9 mouse cellular contexts compared by ENCODE assay signal in genomic region chr19:26761257-26761656, GRCm38 (mm10).
"Had no signal": no experiment of that assay in that cellular context is flagged by ENCODE, and none has a peak within 500 bp of the region (broad histone marks: within the 10 kb centered on the region; RNA-seq: fewer than 3 reads in every experiment).

No protein-coding gene starts in this region.

- H3K27ac ChIP-seq: kidney, embryonic 15.5 days; limb, embryonic 13.5 days; liver, embryonic 14.5 days; neural tube, embryonic 13.5 days had no signal

- H3K4me1 ChIP-seq: limb, embryonic 13.5 days; neural tube, embryonic 13.5 days had no signal

- H3K4me2 ChIP-seq: kidney, embryonic 15.5 days; limb, embryonic 13.5 days; neural tube, embryonic 13.5 days had no signal

- H3K9me3 ChIP-seq: kidney, embryonic 15.5 days; limb, embryonic 13.5 days; neural tube, embryonic 13.5 days had no signal

- H3K4me3 ChIP-seq: kidney, embryonic 15.5 days; limb, embryonic 13.5 days; neural tube, embryonic 13.5 days had no signal

- H3K27me3 ChIP-seq: kidney, embryonic 15.5 days; limb, embryonic 13.5 days; neural tube, embryonic 13.5 days had no signal

- H3K9ac ChIP-seq: kidney, embryonic 15.5 days; limb, embryonic 13.5 days; liver, embryonic 14.5 days; neural tube, embryonic 13.5 days had no signal

- DNase-seq: kidney, postnatal 14 days; left cerebral cortex, postnatal 4 days; lung, adult 18-20 months; retina, postnatal 1 day; thymus, postnatal 36 days had no signal
